Mouse (Mus musculus): ENCODE measurements around the gene Il18.

The Il18 gene

DNA sequence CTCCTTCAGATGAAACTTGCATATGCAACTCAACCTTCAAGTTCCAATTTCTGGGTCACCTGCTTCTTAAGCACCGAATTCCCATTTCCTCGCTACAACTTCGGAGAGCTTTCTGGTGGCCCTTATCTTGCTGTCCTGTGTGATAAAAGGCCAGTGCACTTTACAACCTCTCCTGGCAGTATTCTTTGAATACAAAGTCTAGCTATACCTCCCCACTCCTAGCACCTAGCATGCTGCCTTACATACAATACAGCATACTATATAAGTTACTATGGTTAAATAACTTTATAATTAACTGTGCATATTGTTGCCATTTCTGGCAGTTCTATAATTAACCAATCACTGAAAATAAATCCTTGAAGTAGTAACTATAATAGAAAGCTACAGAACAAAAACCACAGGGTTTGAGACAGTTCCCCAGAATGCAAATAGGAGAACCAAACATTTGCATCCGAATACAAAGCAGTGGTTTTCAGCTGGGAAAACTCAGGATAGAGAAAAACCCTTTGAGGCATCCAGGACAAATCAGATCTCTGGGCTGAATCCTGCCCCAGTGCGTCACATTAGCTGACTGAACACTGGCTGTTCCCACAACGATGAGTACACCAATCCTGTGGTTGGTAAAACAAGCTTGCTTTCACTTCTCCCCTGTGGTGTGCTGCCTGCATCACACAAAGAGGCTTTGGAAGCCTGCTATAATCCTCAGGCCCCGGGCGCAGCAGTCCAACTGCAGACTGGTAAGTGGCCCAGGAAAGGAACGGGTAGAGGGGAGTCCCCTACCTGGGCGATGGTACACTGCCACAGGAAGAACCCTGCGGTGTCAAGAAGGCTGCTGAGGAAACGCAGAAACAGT lies at the start of gene Il18:
Gene Il18, plus strand, starts transcription at position 587 of the 853 bp plus-strand sequence.
- DNase-seq (ENCODE audit: low spot score in 2 of 2), result peak in 1 of 2 experiments; percentile 27

DNA sequence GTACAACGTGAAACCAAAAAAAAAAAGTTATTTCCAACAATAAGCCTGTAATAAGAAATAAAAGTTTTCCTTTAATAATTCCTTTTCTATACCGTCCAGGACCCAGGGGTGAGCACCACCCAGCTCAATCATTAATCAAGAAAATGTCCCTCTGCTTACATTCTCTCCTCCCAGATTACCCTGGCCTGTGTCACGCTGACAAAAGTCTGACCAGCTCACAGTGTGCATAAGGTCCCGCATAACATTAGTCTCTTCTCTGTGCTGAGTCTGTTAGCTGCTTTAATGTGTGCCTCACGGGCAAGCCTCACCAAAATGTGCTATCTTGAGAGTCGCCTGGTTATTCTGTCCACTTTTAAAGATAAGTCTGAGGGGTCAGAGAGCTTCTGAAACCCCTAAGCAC lies 49.2 kb upstream of the Il18 start:
- no peak for DNase-seq (ENCODE audit: low spot score in 2 of 2)

DNA sequence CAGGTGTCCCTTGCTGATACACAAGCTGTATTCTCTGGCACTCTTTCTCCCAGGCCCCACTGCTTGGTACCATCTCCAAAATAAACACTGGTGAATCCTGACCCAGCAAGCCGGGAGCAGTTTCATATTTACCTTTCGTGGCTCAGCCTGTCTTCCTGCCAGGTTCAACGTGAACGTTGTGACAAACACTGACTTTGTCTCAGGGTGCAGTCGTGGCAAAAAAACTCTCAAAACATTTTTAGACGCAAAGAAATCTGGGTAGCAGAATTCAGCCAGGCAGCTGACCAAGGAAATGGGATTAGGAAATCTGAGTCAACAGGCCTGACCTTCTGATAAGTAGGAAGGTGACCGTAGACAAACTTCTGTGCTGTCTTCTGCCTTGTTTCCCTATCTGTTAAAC lies 47.1 kb upstream of the Il18 start:
- DNase-seq (ENCODE audit: low spot score in 2 of 2), result no peak

- no peak for DNase-seq (ENCODE audit: low spot score in 2 of 2)
Observed at GRCm38 (mm10) chr9:50515462-50515861, 39.2 kb upstream of the Il18 start.

GRCm38 (mm10) chr9:50518781-50519180 lies 35.8 kb upstream of the Il18 start:
- DNase-seq (ENCODE audit: low spot score in 2 of 2), result no peak

DNA sequence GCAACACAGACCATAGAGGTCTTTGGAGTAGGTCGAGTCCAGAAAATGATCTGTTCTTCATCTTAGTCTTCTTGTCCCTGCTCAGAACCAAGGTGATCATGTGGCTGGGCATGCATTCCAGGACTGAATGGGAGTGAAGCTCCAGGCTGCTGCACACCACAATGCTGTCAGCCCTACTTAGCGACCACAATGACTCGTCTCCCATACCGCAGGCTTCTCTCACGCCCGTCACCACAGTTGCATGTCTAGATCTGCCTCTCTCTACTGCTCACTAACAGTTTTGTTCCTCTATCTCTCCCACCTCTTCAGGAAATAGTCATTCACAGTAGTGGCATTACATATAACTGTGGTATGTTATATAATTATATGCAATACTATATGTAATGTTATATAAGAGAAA lies 33.9 kb upstream of the Il18 start:
- DNase-seq (ENCODE audit: low spot score in 2 of 2), result no peak

DNA sequence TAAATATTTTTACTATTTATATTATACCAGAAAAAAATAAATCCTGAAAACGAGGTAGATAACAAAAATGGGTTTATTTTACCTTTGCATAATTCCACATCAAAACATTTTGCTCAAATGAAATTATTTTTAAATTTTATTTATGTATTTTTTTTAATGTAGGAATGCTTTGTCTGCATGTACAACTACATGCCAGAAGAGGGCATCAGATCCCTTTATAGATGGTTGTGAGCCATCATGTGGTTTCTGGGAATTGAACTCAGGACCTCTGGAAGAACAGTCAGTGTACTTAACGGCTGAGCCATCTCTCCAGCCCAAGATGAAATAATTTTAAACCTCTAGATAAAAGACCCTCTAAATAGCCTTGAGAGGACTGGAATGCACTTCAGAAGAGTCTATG lies 33.1 kb upstream of the Il18 start:
- DNase-seq (ENCODE audit: low spot score in 2 of 2), result no peak

DNA sequence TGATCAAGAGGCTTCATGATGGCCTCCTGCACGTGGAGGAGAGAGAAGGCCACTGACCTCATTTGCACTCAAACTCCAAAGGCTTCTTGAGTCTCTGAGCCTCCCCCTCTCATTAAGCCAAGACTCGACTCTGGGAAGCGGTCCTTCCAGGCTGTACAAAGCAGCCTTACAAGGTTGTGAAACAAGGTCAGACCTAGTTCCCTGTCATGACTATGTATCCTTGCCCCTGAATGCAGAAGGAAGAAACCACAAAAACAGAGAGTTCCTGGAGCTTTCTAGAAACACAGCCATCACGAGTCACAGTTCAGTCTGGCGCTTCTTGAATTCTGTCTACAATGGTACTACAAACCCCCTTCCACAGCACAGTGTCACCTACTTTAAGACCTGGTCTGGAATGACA lies 32.1 kb upstream of the Il18 start:
- no peak for DNase-seq (ENCODE audit: low spot score in 2 of 2)

DNA sequence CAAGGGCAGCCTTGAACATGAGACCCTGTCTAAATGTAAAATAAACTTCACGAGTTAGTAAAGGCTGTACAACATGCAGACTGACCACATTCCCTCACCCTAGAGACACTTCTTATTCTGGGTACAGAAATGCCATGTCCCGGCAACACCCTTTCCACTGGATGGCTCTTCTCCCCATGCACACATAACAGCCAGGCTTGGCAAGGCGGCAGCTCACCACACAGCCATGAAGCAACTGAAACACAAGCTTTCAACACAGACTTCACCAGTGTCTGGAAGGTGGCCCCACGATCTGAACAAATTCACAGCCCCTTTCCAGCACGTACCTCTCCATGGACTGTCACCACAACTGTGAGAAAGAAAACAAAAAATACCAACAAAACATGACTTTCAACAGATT lies 29.7 kb upstream of the Il18 start:
- DNase-seq (ENCODE audit: low spot score in 2 of 2), result no peak

GRCm38 (mm10) chr9:50525585-50525984 lies 29.0 kb upstream of the Il18 start:
- no peak for DNase-seq (ENCODE audit: low spot score in 2 of 2)

GRCm38 (mm10) chr9:50527860-50528259 lies 26.8 kb upstream of the Il18 start:
- no peak for DNase-seq (ENCODE audit: low spot score in 2 of 2)

GRCm38 (mm10) chr9:50528293-50528892 lies 26.2 kb upstream of the Il18 start, which contains the start of gene Pts:
Pts (minus strand) TSS chr9:50528724.
- peak; percentile 92 to 95 for DNase-seq (ENCODE audit: low spot score in 2 of 2)

GRCm38 (mm10) chr9:50530890-50531289 lies 23.7 kb upstream of the Il18 start:
- DNase-seq (ENCODE audit: low spot score in 2 of 2), result no peak

DNA sequence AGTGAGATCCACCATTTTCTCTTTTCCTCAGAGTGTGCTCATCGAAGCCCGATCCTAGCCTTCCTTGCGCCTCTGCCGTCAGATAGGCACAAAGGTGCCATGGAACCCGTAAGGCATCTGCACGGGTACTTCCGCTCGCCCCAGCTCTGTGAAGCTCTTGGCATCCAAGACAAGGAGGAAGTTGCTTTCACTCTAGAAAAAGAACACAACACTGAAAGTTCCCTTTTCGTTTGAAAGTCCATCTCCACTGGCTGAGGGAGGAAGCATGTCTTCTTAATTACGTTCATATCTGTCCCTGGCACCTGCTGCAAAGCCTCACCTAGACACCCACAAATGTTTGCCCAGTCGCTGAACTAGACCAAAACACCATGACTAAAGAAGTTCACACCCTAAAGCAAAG lies 21.3 kb upstream of the Il18 start:
- DNase-seq (ENCODE audit: low spot score in 2 of 2), result peak; percentile 22 to 42

DNA sequence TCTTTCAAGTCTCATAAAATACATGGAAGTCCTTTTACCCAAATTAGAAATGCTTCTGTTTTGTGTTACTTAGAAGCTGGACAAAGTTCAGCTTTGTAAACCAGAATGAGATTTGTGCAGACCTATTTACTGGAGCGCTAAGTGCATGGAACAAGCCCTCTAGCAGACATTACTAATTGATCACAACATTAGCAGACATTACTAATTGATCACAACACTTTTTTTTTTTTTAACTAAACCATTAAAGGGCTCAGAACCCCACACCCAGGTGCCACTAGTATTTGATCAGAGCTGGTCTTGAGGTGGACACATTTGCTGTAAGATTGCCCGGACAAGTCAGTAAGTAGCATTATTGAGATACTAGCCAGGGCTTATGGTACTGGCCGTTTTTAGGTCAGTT lies 20.8 kb upstream of the Il18 start:
- no peak for DNase-seq (ENCODE audit: low spot score in 2 of 2)

GRCm38 (mm10) chr9:50535930-50536329 lies 18.7 kb upstream of the Il18 start:
- no peak for DNase-seq (ENCODE audit: low spot score in 2 of 2)

- no peak for DNase-seq (ENCODE audit: low spot score in 2 of 2)
Observed at GRCm38 (mm10) chr9:50536603-50537135, 18.0 kb upstream of the Il18 start.

GRCm38 (mm10) chr9:50537295-50537694 lies 17.3 kb upstream of the Il18 start:
- DNase-seq (ENCODE audit: low spot score in 2 of 2), result no peak

DNA sequence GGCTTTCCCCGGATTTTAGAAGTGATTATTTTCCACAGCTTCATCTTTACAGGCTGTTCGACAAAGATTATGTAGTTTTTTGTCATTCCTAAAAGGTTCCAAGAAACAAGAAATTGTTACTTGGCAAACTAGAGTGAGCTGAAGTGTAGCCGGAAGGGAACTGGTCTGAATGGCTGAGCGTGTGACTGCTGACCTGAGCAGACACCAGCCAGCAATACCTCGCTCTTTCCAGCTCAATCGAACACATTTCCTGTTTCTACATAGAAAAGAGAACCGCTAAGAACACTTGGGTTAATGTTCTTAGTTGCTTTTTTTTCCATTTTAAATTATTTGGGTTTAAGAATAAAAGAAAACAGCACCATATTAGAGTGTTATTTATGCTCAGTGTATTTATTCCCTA lies 14.5 kb upstream of the Il18 start:
- DNase-seq (ENCODE audit: low spot score in 2 of 2), result no peak

DNA sequence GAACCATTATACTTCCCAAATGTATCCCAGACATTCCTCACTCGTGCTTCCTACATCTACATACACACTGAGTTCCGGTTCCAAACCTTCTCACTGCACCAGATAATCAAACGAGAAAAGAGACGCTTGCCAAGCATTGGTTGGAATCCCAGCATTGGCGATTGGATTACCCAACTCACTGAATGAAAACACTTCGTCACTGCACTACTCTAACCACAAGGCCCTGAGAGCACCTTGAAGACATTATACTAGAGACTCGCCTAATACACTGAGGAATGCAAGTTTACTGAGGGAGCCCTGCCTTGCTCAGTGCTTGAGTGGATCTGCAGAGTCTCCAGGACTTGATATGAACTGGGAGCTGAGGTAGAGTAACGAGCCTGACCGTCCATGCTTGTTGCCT lies 12.2 kb upstream of the Il18 start:
- no peak for DNase-seq (ENCODE audit: low spot score in 2 of 2)

DNA sequence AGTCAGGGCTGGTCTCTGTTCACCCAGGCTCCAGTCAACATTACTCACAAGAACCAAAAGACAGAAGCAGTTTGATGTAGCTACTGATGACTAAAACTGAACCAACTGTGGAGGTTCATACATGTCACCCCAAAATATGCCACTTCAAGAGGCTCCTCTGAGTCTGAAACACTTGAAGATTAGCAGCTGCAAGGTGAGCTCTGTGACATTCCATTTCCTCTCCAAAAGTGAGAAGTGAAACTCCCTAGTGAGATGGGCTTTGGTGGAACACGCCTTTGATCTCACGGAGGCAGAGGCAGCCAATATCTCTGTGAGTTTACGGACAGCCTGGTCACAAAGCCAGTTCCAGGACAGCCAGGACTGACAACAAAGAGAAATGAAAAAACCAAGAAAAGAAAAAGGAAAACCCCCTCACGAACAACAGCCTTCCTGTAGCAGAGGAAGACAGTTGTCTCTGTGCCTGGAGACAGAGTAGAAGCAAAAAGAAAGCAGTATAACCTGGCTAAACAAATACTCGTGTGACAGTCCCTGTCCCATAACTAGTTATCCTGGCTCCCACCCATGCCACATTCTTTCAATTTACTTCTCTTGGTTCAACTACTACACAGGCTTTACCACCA lies 6.7 kb upstream of the Il18 start:
- no peak for DNase-seq (ENCODE audit: low spot score in 2 of 2)

DNA sequence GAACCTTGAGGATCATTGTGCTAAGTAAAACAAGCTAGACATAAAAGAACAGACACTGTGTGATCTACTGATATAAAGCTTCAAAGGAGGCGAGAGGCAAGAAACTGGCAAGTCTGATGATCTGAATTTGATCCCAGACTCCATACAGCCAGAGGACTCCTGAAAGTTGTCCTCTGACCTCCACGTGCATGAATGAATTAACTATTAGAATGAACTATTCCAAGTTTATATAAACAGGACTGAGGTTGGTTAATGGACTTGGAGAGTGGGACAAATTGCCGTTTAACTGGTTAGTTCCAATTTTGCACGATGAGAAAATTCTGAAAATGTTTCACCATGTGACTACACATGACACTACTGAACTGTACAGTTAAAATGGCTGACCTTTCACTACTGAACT lies 5.7 kb upstream of the Il18 start:
- DNase-seq (ENCODE audit: low spot score in 2 of 2), result no peak

DNA sequence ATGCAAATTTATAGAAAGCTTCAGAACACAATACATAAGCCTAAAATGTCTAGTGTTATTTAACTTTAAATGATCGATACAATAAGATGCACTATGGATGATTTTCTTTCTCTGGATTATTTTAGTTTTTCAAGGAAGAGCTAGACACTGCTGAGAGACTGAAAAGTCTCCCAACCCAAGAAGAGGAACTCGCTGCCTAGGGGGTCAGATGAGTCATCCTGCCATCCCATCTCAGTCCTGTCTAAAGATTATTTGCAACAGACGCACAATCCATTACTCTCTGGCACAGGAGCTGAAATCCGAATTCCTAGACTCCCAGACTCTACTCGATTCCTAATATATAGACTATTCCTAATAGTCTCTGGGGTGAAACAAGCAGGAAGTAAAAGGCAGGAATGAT lies 2.4 kb upstream of the Il18 start:
- no peak for DNase-seq (ENCODE audit: low spot score in 2 of 2)

Data from spleen, postnatal 14 days (tissue).